Comparison of ENCODE assay signal across 8 mouse cellular contexts in genomic region chr1:171071726-171072125, GRCm38 (mm10). TPM values are rescaled to one million over a fixed set of nuclear protein-coding genes. Genes with fewer than 3 reads are reported as not detected.
DNase-seq lines count a peak whose midpoint lies in the region; ATAC-seq and TF ChIP-seq lines count a peak whose summit lies in the region.
"Not testable (repeated sequence)": the region's sequence is repeated elsewhere in the genome, so short reads cannot be mapped to it uniquely, and the experiment has no call there.

No protein-coding gene starts in this region.

- H3K27ac ChIP-seq in ES-Bruce4 (ENCODE audit: insufficient read depth, low read length); forebrain, embryonic 11.5 days (ENCODE audit: low read depth, low read length); heart, embryonic 13.5 days (replicated peaks); hindbrain, embryonic 16.5 days (ENCODE audit: low read depth, low read length); limb, embryonic 11.5 days (replicated peaks; ENCODE audit: low read depth, low read length); lung, embryonic 14.5 days (ENCODE audit: low read depth); midbrain, embryonic 14.5 days (replicated peaks; ENCODE audit: low read depth, low read length); stomach, embryonic 14.5 days (ENCODE audit: low read length): not testable (repeated sequence)

- not testable (repeated sequence) for H3K9ac ChIP-seq in ES-Bruce4 (ENCODE audit: low read depth, poor library complexity, severe bottlenecking); forebrain, embryonic 11.5 days (ENCODE audit: low read length); heart, embryonic 13.5 days; hindbrain, embryonic 16.5 days (ENCODE audit: low read depth, low read length); limb, embryonic 11.5 days (ENCODE audit: low read length); lung, embryonic 14.5 days; midbrain, embryonic 14.5 days (replicated peaks; ENCODE audit: low read length); stomach, embryonic 14.5 days (replicated peaks; ENCODE audit: low read depth, low read length)

- H3K9me3 ChIP-seq in ES-Bruce4 (replicated peaks; ENCODE audit: control insufficient read depth, insufficient read depth, low read length, poor library complexity, severe bottlenecking); forebrain, embryonic 11.5 days (ENCODE audit: control insufficient read depth, low read length); heart, embryonic 13.5 days; hindbrain, embryonic 16.5 days (ENCODE audit: control insufficient read depth, low read length); limb, embryonic 11.5 days (ENCODE audit: control insufficient read depth, low read length); lung, embryonic 14.5 days (ENCODE audit: low read depth, low read length); midbrain, embryonic 14.5 days (ENCODE audit: control insufficient read depth, low read length); stomach, embryonic 14.5 days (ENCODE audit: control insufficient read depth, low read depth, low read length): not testable (repeated sequence)

- H3K36me3 ChIP-seq in ES-Bruce4 (ENCODE audit: control insufficient read depth, insufficient read depth, low read length, poor library complexity, severe bottlenecking); forebrain, embryonic 11.5 days (ENCODE audit: control insufficient read depth, insufficient read depth, low read length); heart, embryonic 13.5 days; hindbrain, embryonic 16.5 days (ENCODE audit: control insufficient read depth, insufficient read depth, low read length); limb, embryonic 11.5 days (ENCODE audit: control insufficient read depth, insufficient read depth, low read length); lung, embryonic 14.5 days (ENCODE audit: insufficient read depth); midbrain, embryonic 14.5 days (ENCODE audit: control insufficient read depth, insufficient read depth, low read length); stomach, embryonic 14.5 days (ENCODE audit: control insufficient read depth, insufficient read depth, low read length): not testable (repeated sequence)

- WGBS in forebrain, embryonic 11.5 days = no CpG with 5 or more reads among the region's 35 CpGs
- WGBS in heart, embryonic 13.5 days = 0% methylated on average over 1 of the region's 35 CpGs
- no CpG with 5 or more reads among the region's 35 CpGs for WGBS in hindbrain, embryonic 16.5 days
- WGBS in limb, embryonic 11.5 days = no CpG with 5 or more reads among the region's 35 CpGs
- WGBS in lung, embryonic 14.5 days = no CpG with 5 or more reads among the region's 35 CpGs
- no CpG with 5 or more reads among the region's 35 CpGs for WGBS in midbrain, embryonic 14.5 days
- no CpG with 5 or more reads among the region's 35 CpGs for WGBS in stomach, embryonic 14.5 days

- not testable (repeated sequence) for H3K4me2 ChIP-seq in forebrain, embryonic 11.5 days (ENCODE audit: low read depth, low read length, severe bottlenecking); hindbrain, embryonic 16.5 days (ENCODE audit: low read length); limb, embryonic 11.5 days (ENCODE audit: low read depth, severe bottlenecking); lung, embryonic 14.5 days; midbrain, embryonic 14.5 days (ENCODE audit: low read length); stomach, embryonic 14.5 days (replicated peaks; ENCODE audit: low read depth, low read length)
- H3K4me2 ChIP-seq in heart, embryonic 13.5 days = 0 out of 2 replicates have a peak overlapping the region, but pooled peaks have one; percentile 20

- not testable (repeated sequence) for H3K4me1 ChIP-seq in ES-Bruce4 (ENCODE audit: control insufficient read depth, insufficient read depth, low read length); forebrain, embryonic 11.5 days (replicated peaks; ENCODE audit: control insufficient read depth, insufficient read depth, low read length); heart, embryonic 13.5 days; hindbrain, embryonic 16.5 days (ENCODE audit: control insufficient read depth, insufficient read depth, low read depth, low read length); limb, embryonic 11.5 days (ENCODE audit: control insufficient read depth, insufficient read depth, low read length); lung, embryonic 14.5 days (ENCODE audit: insufficient read depth); midbrain, embryonic 14.5 days (ENCODE audit: control insufficient read depth, insufficient read depth, low read length); stomach, embryonic 14.5 days (ENCODE audit: control insufficient read depth, insufficient read depth, low read length)

- ATAC-seq in forebrain, embryonic 11.5 days (replicated peaks; ENCODE audit: low FRiP score) = peak; percentile 60
- not testable (repeated sequence) for ATAC-seq in heart, embryonic 13.5 days (ENCODE audit: extremely low read depth, insufficient number of reproducible peaks, low FRiP score, low TSS enrichment)
- ATAC-seq in hindbrain, embryonic 16.5 days = peak; percentile 29
- ATAC-seq in limb, embryonic 11.5 days (ENCODE audit: insufficient number of reproducible peaks, low FRiP score, low TSS enrichment, low read depth) = peak; percentile 44; the same call in 1 of the 2 replicates
- peak; percentile 67 for ATAC-seq in lung, embryonic 14.5 days (ENCODE audit: insufficient read depth)
- peak; percentile 46; the same call in 1 of the 2 replicates for ATAC-seq in midbrain, embryonic 14.5 days (ENCODE audit: low FRiP score, low TSS enrichment)
- ATAC-seq in stomach, embryonic 14.5 days (ENCODE audit: insufficient number of reproducible peaks, insufficient read depth, low FRiP score, low read depth) = peak; percentile 60

- TF ChIP-seq EP300 in ES-Bruce4 (IDR thresholded peaks at IDR 0.05; ENCODE audit: insufficient read depth, low read depth, low read length) = not testable (repeated sequence)

- not testable (repeated sequence) for DNase-seq in forebrain, embryonic 11.5 days (ENCODE audit: low spot score); limb, embryonic 11.5 days (ENCODE audit: low spot score); lung, embryonic 14.5 days; midbrain, embryonic 14.5 days

- TF ChIP-seq CTCF in ES-Bruce4 (IDR thresholded peaks at IDR 0.05; ENCODE audit: low read depth, low read length); lung, embryonic 14.5 days (IDR thresholded peaks at IDR 0.05; ENCODE audit: low read depth): not testable (repeated sequence)

- not testable (repeated sequence) for H3K27me3 ChIP-seq in ES-Bruce4 (ENCODE audit: control insufficient read depth, insufficient read depth, low read length, poor library complexity, severe bottlenecking)
- H3K27me3 ChIP-seq in forebrain, embryonic 11.5 days (ENCODE audit: control insufficient read depth, insufficient read depth, low read length) = peaks cover 20% of the 10 kb centered on the region
- peaks cover 34% of the 10 kb centered on the region for H3K27me3 ChIP-seq in heart, embryonic 13.5 days (replicated peaks)
- peaks cover 16% of the 10 kb centered on the region for H3K27me3 ChIP-seq in hindbrain, embryonic 16.5 days (replicated peaks; ENCODE audit: control insufficient read depth, insufficient read depth, low read length)
- H3K27me3 ChIP-seq in limb, embryonic 11.5 days (ENCODE audit: control insufficient read depth, insufficient read depth, low read length) = peaks cover 20% of the 10 kb centered on the region
- H3K27me3 ChIP-seq in lung, embryonic 14.5 days (ENCODE audit: insufficient read depth, low read length) = peaks cover 24% of the 10 kb centered on the region
- H3K27me3 ChIP-seq in midbrain, embryonic 14.5 days (ENCODE audit: control insufficient read depth, insufficient read depth, low read length) = peaks cover 24% of the 10 kb centered on the region
- H3K27me3 ChIP-seq in stomach, embryonic 14.5 days (ENCODE audit: control insufficient read depth, insufficient read depth, low read length) = peaks cover 12% of the 10 kb centered on the region

- TF ChIP-seq POLR2A in ES-Bruce4 (IDR thresholded peaks at IDR 0.05; ENCODE audit: insufficient read depth, low read length) = not testable (repeated sequence)

- H3K4me3 ChIP-seq in ES-Bruce4 (ENCODE audit: low read depth, low read length) = peak overlapping the region; percentile 20; the same call in 1 of the 2 replicates
- not testable (repeated sequence) for H3K4me3 ChIP-seq in forebrain, embryonic 11.5 days (ENCODE audit: low read depth, low read length); hindbrain, embryonic 16.5 days (ENCODE audit: low read length); limb, embryonic 11.5 days (ENCODE audit: low read depth, low read length); lung, embryonic 14.5 days (ENCODE audit: low read depth, low read length); midbrain, embryonic 14.5 days (replicated peaks; ENCODE audit: low read depth, low read length); stomach, embryonic 14.5 days (ENCODE audit: low read depth, low read length)
- H3K4me3 ChIP-seq in heart, embryonic 13.5 days = peak overlapping the region; percentile 20; the same call in 1 of the 2 replicates

RNA-seq across cellular contexts. Expression of gene Fcgr3, which starts 7.0 kb away (rescaled TPM):
- polyA plus RNA-seq in ES-Bruce4 (2011; ENCODE audit: insufficient read depth, insufficient read length, low read depth, missing spikeins) = 0.78 and 0.87 TPM in 2 replicates
- polyA plus RNA-seq in forebrain, embryonic 11.5 days (2014; fragmentation: Nextera tagmentation; extraction: Ambion mirVana) = 4.3 TPM in 2 replicates
- polyA plus RNA-seq in heart, embryonic 13.5 days (2015; fragmentation: Nextera tagmentation; extraction: Ambion mirVana) = 6.9 and 9.1 TPM in 2 replicates
- 9.8 and 11.5 TPM in 2 replicates for polyA plus RNA-seq in hindbrain, embryonic 16.5 days (2015; fragmentation: Nextera tagmentation; extraction: Ambion mirVana)
- 4.0 and 4.7 TPM in 2 replicates for polyA plus RNA-seq in limb, embryonic 11.5 days (2014; fragmentation: Nextera tagmentation; extraction: Ambion mirVana)
- 10.8 and 14.3 TPM in 2 replicates for polyA plus RNA-seq in lung, embryonic 14.5 days (2014; fragmentation: Nextera tagmentation; extraction: Ambion mirVana)
- polyA plus RNA-seq in midbrain, embryonic 14.5 days (2014; fragmentation: Nextera tagmentation; extraction: Ambion mirVana) = 2.5 and 8.3 TPM in 2 replicates
- polyA plus RNA-seq in stomach, embryonic 14.5 days (2014; fragmentation: Nextera tagmentation; extraction: Ambion mirVana) = 11.1 and 14.8 TPM in 2 replicates

RNA-seq across cellular contexts. Expression of gene Cfap126, which starts 42.0 kb away (rescaled TPM):
- polyA plus RNA-seq in ES-Bruce4 (2011; ENCODE audit: insufficient read depth, insufficient read length, low read depth, missing spikeins) = 6.4 and 7.5 TPM in 2 replicates
- polyA plus RNA-seq in forebrain, embryonic 11.5 days (2014; fragmentation: Nextera tagmentation; extraction: Ambion mirVana) = 1.5 and 2.9 TPM in 2 replicates
- polyA plus RNA-seq in heart, embryonic 13.5 days (2015; fragmentation: Nextera tagmentation; extraction: Ambion mirVana) = 2.8 TPM in 2 replicates
- polyA plus RNA-seq in hindbrain, embryonic 16.5 days (2015; fragmentation: Nextera tagmentation; extraction: Ambion mirVana) = 11.6 and 11.8 TPM in 2 replicates
- polyA plus RNA-seq in limb, embryonic 11.5 days (2014; fragmentation: Nextera tagmentation; extraction: Ambion mirVana) = 0.96 and 1.7 TPM in 2 replicates
- 2.0 and 2.2 TPM in 2 replicates for polyA plus RNA-seq in lung, embryonic 14.5 days (2014; fragmentation: Nextera tagmentation; extraction: Ambion mirVana)
- 2.7 and 4.2 TPM in 2 replicates for polyA plus RNA-seq in midbrain, embryonic 14.5 days (2014; fragmentation: Nextera tagmentation; extraction: Ambion mirVana)
- 2.6 and 2.8 TPM in 2 replicates for polyA plus RNA-seq in stomach, embryonic 14.5 days (2014; fragmentation: Nextera tagmentation; extraction: Ambion mirVana)

RNA-seq across cellular contexts. Expression of gene Fcgr4, which starts 53.0 kb away (rescaled TPM):
- not detected in 2 replicates for polyA plus RNA-seq in ES-Bruce4 (2011; ENCODE audit: insufficient read depth, insufficient read length, low read depth, missing spikeins)
- polyA plus RNA-seq in forebrain, embryonic 11.5 days (2014; fragmentation: Nextera tagmentation; extraction: Ambion mirVana) = 0.21 and 0.35 TPM in 2 replicates
- polyA plus RNA-seq in heart, embryonic 13.5 days (2015; fragmentation: Nextera tagmentation; extraction: Ambion mirVana) = 0.37 and 0.85 TPM in 2 replicates
- polyA plus RNA-seq in hindbrain, embryonic 16.5 days (2015; fragmentation: Nextera tagmentation; extraction: Ambion mirVana) = 0.20 and 0.40 TPM in 2 replicates
- polyA plus RNA-seq in limb, embryonic 11.5 days (2014; fragmentation: Nextera tagmentation; extraction: Ambion mirVana) = 0.26 and 0.27 TPM in 2 replicates
- polyA plus RNA-seq in lung, embryonic 14.5 days (2014; fragmentation: Nextera tagmentation; extraction: Ambion mirVana) = 0.35 and 0.47 TPM in 2 replicates
- polyA plus RNA-seq in midbrain, embryonic 14.5 days (2014; fragmentation: Nextera tagmentation; extraction: Ambion mirVana) = 1.5 TPM in 1 of 2 replicates, not detected in the other
- polyA plus RNA-seq in stomach, embryonic 14.5 days (2014; fragmentation: Nextera tagmentation; extraction: Ambion mirVana) = 0.74 and 0.91 TPM in 2 replicates
